Mouse (Mus musculus): ENCODE measurements around the gene Ece1. TPM values are rescaled to one million over a fixed set of nuclear protein-coding genes. Genes with fewer than 3 reads are reported as not detected.

Gene Ece1
- 22.9 and 29.8 TPM in 2 replicates for polyA plus RNA-seq (2015; fragmentation: Nextera tagmentation; extraction: Ambion mirVana)

DNA sequence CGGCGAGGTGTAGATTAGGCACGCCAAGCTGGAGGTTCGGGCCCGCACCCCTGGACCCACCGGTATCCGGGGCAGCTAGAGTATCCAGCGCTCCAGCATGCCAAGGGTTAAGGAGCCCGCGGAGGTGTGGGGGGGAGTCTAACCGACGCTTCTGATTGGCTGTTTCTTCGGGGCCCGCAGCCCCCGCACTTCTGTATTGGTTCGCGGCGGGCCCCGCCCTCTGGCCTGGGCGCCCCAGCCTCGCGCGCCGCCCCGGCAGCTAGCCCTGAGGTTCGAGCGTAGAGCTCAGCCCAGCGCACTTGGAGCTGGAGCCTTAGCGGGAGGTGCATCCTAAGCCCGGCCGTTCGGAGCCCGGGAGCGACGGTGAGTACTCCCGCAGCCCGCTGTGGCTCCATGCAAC is at the start of gene Ece1:
Gene Ece1 (plus strand): TSS at position 219 of the 400 bp plus-strand sequence.
- Histone ChIP-seq H3K9me3 (ENCODE audit: control insufficient read depth, low read length) (no peaks in the 10 kb centered on the region), H3K9ac (ENCODE audit: low read length) (peak within 1 kb of the TSS; percentile 82), H3K27ac (replicated peaks) (peak within 1 kb of the TSS; percentile 85), H3K36me3 (ENCODE audit: control insufficient read depth, insufficient read depth, low read length) (no peaks in the 10 kb centered on the region), H3K4me2 (replicated peaks; ENCODE audit: low read depth) (peak within 1 kb of the TSS; percentile 72), H3K27me3 (ENCODE audit: control insufficient read depth, insufficient read depth, low read length) (no peaks in the 10 kb centered on the region), H3K4me3 (ENCODE audit: low read depth, low read length) (peak within 1 kb of the TSS; percentile 80), H3K4me1 (replicated peaks; ENCODE audit: control insufficient read depth, insufficient read depth) (peaks cover 11% of the 10 kb centered on the region)
- TF ChIP-seq CTCF (IDR thresholded peaks at IDR 0.05; ENCODE audit: low read depth) (no peak), EP300 (optimal IDR thresholded peaks at IDR 0.05) (peak; percentile 63)
- peak; percentile 94 for DNase-seq (ENCODE audit: low spot score)
- ATAC-seq (ENCODE audit: low FRiP score, low TSS enrichment): peak; percentile 89
- WGBS: 1% methylated on average over 31 of the region's 37 CpGs

DNA sequence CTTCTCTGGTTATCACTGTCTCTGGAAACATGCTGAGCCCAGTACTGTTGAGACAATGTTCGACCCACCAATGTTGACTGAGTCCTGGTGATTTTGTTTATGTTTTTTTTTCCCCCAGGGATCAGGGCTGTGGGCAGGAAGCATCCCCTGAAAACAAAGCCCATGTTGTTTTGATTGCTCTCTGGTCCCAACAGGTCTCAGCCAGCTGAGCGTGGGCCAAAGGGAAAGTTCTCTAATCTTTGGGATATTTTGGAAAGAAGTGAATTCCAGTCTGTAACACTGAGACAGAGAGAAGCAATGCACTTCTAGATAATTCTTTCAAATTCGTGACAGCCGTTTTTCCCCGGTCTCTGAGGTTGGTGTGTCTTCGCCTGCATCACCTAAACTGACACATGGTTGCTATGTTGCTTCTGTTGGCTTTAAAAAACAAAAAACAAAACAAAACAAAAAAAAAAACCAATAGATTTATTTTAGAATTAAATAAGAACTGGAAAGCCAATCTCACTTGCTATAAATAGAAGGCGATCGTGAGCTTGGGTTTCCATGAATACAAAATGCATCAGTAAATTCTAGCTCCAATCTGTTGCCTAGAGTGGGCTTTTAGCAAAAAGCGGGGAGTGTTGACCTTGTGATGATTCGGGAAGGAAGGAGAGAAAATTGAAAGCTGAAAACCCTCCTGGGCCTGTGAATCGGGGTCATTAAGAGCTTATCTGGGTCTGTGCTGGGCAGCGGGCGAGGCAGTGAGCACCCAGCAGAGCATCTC is 48.9 kb upstream of the Ece1 start:
- no peak for ATAC-seq (ENCODE audit: low FRiP score, low TSS enrichment)
- no peaks in the 10 kb centered on the region for H3K4me1 ChIP-seq (replicated peaks; ENCODE audit: control insufficient read depth, insufficient read depth)
- 62% methylated on average over 13 of the region's 13 CpGs for WGBS
- H3K9me3 ChIP-seq (ENCODE audit: control insufficient read depth, low read length): no peaks in the 10 kb centered on the region
- H3K27me3 ChIP-seq (ENCODE audit: control insufficient read depth, insufficient read depth, low read length): no peaks in the 10 kb centered on the region
- no peak overlapping the region for H3K4me3 ChIP-seq (ENCODE audit: low read depth, low read length)
- H3K27ac ChIP-seq (replicated peaks): no peak overlapping the region
- DNase-seq (ENCODE audit: low spot score): no peak
- no peak overlapping the region for H3K4me2 ChIP-seq (replicated peaks; ENCODE audit: low read depth)
- no peaks in the 10 kb centered on the region for H3K36me3 ChIP-seq (ENCODE audit: control insufficient read depth, insufficient read depth, low read length)
- TF ChIP-seq EP300 (optimal IDR thresholded peaks at IDR 0.05) (no peak), CTCF (IDR thresholded peaks at IDR 0.05; ENCODE audit: low read depth) (no peak)
- H3K9ac ChIP-seq (ENCODE audit: low read length): no peak overlapping the region

DNA sequence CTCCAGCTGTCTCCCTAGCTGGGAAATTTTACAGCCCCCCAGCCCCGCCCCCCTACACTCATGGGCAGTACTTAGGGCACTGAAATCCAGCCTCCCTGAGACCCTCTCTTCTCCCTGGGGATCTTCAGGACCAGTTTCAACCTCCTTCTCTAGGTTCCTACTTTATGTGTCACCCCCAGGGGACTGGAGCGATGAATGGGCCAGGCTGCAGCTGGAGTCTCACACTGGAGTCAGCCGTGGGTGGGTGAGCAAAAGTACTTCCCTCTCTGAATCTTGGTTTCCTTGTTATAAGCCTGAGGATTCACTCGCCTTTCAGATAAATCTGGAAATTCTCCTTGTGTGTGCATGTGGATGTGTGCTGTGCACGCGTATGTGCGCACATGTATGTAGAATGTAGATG is 47.9 kb upstream of the Ece1 start:
- TF ChIP-seq EP300 (optimal IDR thresholded peaks at IDR 0.05) (no peak), CTCF (IDR thresholded peaks at IDR 0.05; ENCODE audit: low read depth) (no peak)
- no peaks in the 10 kb centered on the region for H3K36me3 ChIP-seq (ENCODE audit: control insufficient read depth, insufficient read depth, low read length)
- no peak overlapping the region for H3K4me3 ChIP-seq (ENCODE audit: low read depth, low read length)
- H3K9me3 ChIP-seq (ENCODE audit: control insufficient read depth, low read length): no peaks in the 10 kb centered on the region
- no peaks in the 10 kb centered on the region for H3K27me3 ChIP-seq (ENCODE audit: control insufficient read depth, insufficient read depth, low read length)
- H3K27ac ChIP-seq (replicated peaks): no peak overlapping the region
- 76% methylated on average over 7 of the region's 7 CpGs for whole genome bisulfite sequencing
- no peak overlapping the region for H3K4me2 ChIP-seq (replicated peaks; ENCODE audit: low read depth)
- no peak for ATAC-seq (ENCODE audit: low FRiP score, low TSS enrichment)
- no peaks in the 10 kb centered on the region for H3K4me1 ChIP-seq (replicated peaks; ENCODE audit: control insufficient read depth, insufficient read depth)
- DNase-seq (ENCODE audit: low spot score): no peak
- H3K9ac ChIP-seq (ENCODE audit: low read length): no peak overlapping the region

DNA sequence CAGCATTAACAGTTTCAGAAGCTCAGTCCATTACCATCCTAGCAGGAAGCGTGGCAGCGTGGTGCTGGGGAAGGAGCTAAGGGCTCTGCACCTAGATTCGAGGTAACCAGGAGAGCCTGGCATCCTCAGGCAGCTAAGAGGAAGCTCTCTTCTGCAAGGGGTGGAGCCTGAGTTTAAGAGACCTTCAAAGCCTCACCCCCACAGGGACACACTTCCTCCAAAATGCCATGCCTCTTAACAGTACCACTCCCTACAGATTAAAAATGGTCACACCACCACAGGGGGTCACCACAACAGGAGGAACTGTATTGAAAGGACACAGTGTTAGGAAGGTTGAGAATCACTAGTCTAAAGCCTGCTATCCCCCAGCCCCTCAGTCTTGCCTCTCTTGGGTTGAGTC is 46.6 kb upstream of the Ece1 start:
- Histone ChIP-seq H3K9ac (ENCODE audit: low read length) (no peak overlapping the region), H3K36me3 (ENCODE audit: control insufficient read depth, insufficient read depth, low read length) (no peaks in the 10 kb centered on the region), H3K9me3 (ENCODE audit: control insufficient read depth, low read length) (no peaks in the 10 kb centered on the region), H3K27me3 (ENCODE audit: control insufficient read depth, insufficient read depth, low read length) (no peaks in the 10 kb centered on the region), H3K4me3 (ENCODE audit: low read depth, low read length) (no peak overlapping the region), H3K4me2 (replicated peaks; ENCODE audit: low read depth) (no peak overlapping the region), H3K4me1 (replicated peaks; ENCODE audit: control insufficient read depth, insufficient read depth) (no peaks in the 10 kb centered on the region), H3K27ac (replicated peaks) (no peak overlapping the region)
- WGBS: 68% methylated on average over 3 of the region's 3 CpGs
- ATAC-seq (ENCODE audit: low FRiP score, low TSS enrichment) (no peak), DNase-seq (ENCODE audit: low spot score) (no peak)
- no peak for TF ChIP-seq EP300 (optimal IDR thresholded peaks at IDR 0.05)
- no peak for TF ChIP-seq CTCF (IDR thresholded peaks at IDR 0.05; ENCODE audit: low read depth)

- Histone ChIP-seq H3K4me2 (replicated peaks; ENCODE audit: low read depth) (no peak overlapping the region), H3K9ac (ENCODE audit: low read length) (no peak overlapping the region), H3K27ac (replicated peaks) (no peak overlapping the region), H3K9me3 (ENCODE audit: control insufficient read depth, low read length) (no peaks in the 10 kb centered on the region), H3K36me3 (ENCODE audit: control insufficient read depth, insufficient read depth, low read length) (no peaks in the 10 kb centered on the region), H3K4me3 (ENCODE audit: low read depth, low read length) (no peak overlapping the region), H3K27me3 (ENCODE audit: control insufficient read depth, insufficient read depth, low read length) (no peaks in the 10 kb centered on the region), H3K4me1 (replicated peaks; ENCODE audit: control insufficient read depth, insufficient read depth) (no peaks in the 10 kb centered on the region)
- no peak for ATAC-seq (ENCODE audit: low FRiP score, low TSS enrichment)
- no peak for DNase-seq (ENCODE audit: low spot score)
- 60% methylated on average over 7 of the region's 7 CpGs for WGBS
- TF ChIP-seq EP300 (optimal IDR thresholded peaks at IDR 0.05): no peak
- no peak for TF ChIP-seq CTCF (IDR thresholded peaks at IDR 0.05; ENCODE audit: low read depth)
Measured at GRCm38 (mm10) chr4:137816216-137816615, 45.8 kb upstream of the Ece1 start.

- WGBS: 68% methylated on average over 3 of the region's 3 CpGs
- DNase-seq (ENCODE audit: low spot score) (no peak), ATAC-seq (ENCODE audit: low FRiP score, low TSS enrichment) (no peak)
- H3K9me3 ChIP-seq (ENCODE audit: control insufficient read depth, low read length): no peaks in the 10 kb centered on the region
- H3K4me1 ChIP-seq (replicated peaks; ENCODE audit: control insufficient read depth, insufficient read depth): no peaks in the 10 kb centered on the region
- H3K27me3 ChIP-seq (ENCODE audit: control insufficient read depth, insufficient read depth, low read length): no peaks in the 10 kb centered on the region
- no peaks in the 10 kb centered on the region for H3K36me3 ChIP-seq (ENCODE audit: control insufficient read depth, insufficient read depth, low read length)
- H3K4me2 ChIP-seq (replicated peaks; ENCODE audit: low read depth): no peak overlapping the region
- H3K27ac ChIP-seq (replicated peaks): no peak overlapping the region
- H3K9ac ChIP-seq (ENCODE audit: low read length): no peak overlapping the region
- TF ChIP-seq CTCF (IDR thresholded peaks at IDR 0.05; ENCODE audit: low read depth) (no peak), EP300 (optimal IDR thresholded peaks at IDR 0.05) (no peak)
- H3K4me3 ChIP-seq (ENCODE audit: low read depth, low read length): no peak overlapping the region
Measured at GRCm38 (mm10) chr4:137818341-137818740, 43.7 kb upstream of the Ece1 start.

Data from stomach, postnatal 0 days (tissue).